10 mouse cellular contexts compared by ENCODE assay signal in the genomic region with DNA sequence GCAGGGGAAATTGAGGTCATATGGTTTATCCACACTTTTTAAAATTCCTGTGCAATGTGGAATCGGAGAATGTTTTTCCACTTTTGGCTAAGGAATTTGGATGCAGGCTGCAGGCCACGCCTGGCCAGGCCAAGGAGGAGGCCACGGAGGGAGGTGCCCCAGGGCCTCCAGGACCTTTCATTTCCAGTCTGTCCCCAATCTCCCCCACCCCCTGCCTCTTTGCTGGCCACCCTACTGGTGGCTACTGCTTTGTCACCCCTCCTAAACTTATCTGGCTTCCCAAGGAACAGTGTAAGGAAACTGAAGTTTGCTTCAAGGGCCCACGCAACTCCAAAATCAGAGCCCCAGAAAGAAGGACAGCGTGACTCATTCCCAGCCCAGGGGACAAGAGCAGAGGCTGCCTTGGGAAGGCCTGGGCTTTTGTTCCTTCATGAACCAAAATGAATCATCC. TPM values are rescaled to one million over a fixed set of nuclear protein-coding genes. Genes with fewer than 3 reads are reported as not detected.
DNase-seq lines count a peak whose midpoint lies in the region; ATAC-seq and TF ChIP-seq lines count a peak whose summit lies in the region.
"Had no signal": no experiment of that assay in that cellular context is flagged by ENCODE, and none has a peak within 500 bp of the region (broad histone marks: within the 10 kb centered on the region; RNA-seq: fewer than 3 reads in every experiment).

No protein-coding gene starts in this region.

- H3K9ac ChIP-seq in kidney, embryonic 15.5 days = no peak overlapping the region
- H3K9ac ChIP-seq in limb, embryonic 14.5 days (ENCODE audit: low read depth, low read length, severe bottlenecking) = no peak overlapping the region

- H3K27ac ChIP-seq in kidney, adult 2 months (ENCODE audit: insufficient read depth, low read depth, low read length) = peak overlapping the region; percentile 49
- H3K27ac ChIP-seq in kidney, embryonic 15.5 days = no peak overlapping the region
- H3K27ac ChIP-seq in limb, embryonic 14.5 days (replicated peaks; ENCODE audit: low read depth, low read length) = 0 out of 2 replicates have a peak overlapping the region, but pooled peaks have one; percentile 39

- no peak overlapping the region for H3K4me3 ChIP-seq in kidney, adult 2 months (ENCODE audit: insufficient read depth, low read depth, low read length)
- H3K4me3 ChIP-seq in kidney, embryonic 15.5 days (replicated peaks) = no peak overlapping the region
- H3K4me3 ChIP-seq in limb, embryonic 14.5 days (replicated peaks; ENCODE audit: low read length) = no peak overlapping the region
- H3K4me3 ChIP-seq: megakaryocyte, embryonic 14.5 days had no signal

- H3K4me2 ChIP-seq in kidney, embryonic 15.5 days = no peak overlapping the region
- H3K4me2 ChIP-seq in limb, embryonic 14.5 days (replicated peaks; ENCODE audit: low read depth, low read length, severe bottlenecking) = no peak overlapping the region

- no peaks in the 10 kb centered on the region for H3K9me3 ChIP-seq in kidney, embryonic 15.5 days (replicated peaks)
- no peaks in the 10 kb centered on the region for H3K9me3 ChIP-seq in limb, embryonic 14.5 days (ENCODE audit: control insufficient read depth, low read length)

- ATAC-seq in kidney, embryonic 15.5 days (replicated peaks; ENCODE audit: low FRiP score) = no peak
- no peak for ATAC-seq in limb, embryonic 14.5 days (ENCODE audit: low FRiP score, low read depth)
- no peak for ATAC-seq in cerebellum, adult (ENCODE audit: insufficient number of reproducible peaks, low FRiP score, low TSS enrichment)
- ATAC-seq: intestine, postnatal 0 days had no signal

- 62% methylated on average over 5 of the region's 5 CpGs for WGBS in kidney, adult 2 months
- WGBS in kidney, embryonic 15.5 days = 75% methylated on average over 5 of the region's 5 CpGs
- WGBS in limb, embryonic 14.5 days = 76% methylated on average over 5 of the region's 5 CpGs

- TF ChIP-seq POLR2A in kidney, adult 2 months (IDR thresholded peaks at IDR 0.05; ENCODE audit: low read depth, low read length) = no peak
- no peak for TF ChIP-seq POLR2A in limb, embryonic 14.5 days (IDR thresholded peaks at IDR 0.05; ENCODE audit: borderline replicate concordance, extremely low read depth, insufficient read depth, insufficient read length)

- no peaks in the 10 kb centered on the region for H3K36me3 ChIP-seq in kidney, adult 2 months (ENCODE audit: control insufficient read depth, insufficient read depth, low read length)
- no peaks in the 10 kb centered on the region for H3K36me3 ChIP-seq in kidney, embryonic 15.5 days
- H3K36me3 ChIP-seq in limb, embryonic 14.5 days (ENCODE audit: control insufficient read depth, insufficient read depth, low read length) = no peaks in the 10 kb centered on the region

- TF ChIP-seq CTCF in kidney, adult 2 months (conservative IDR thresholded peaks at IDR 0.05; ENCODE audit: insufficient read depth, insufficient read length, low read depth, low read length) = no peak

- peak; percentile 50 for DNase-seq in kidney, adult 2 months
- DNase-seq in adrenal gland, postnatal 14 days = peak; percentile 51
- DNase-seq in heart, adult 8-10 months (ENCODE audit: low spot score) = peak; percentile 74
- no peak for DNase-seq in limb, embryonic 14.5 days (ENCODE audit: low spot score)
- no peak for DNase-seq in spleen, adult 18-20 months
- no peak for DNase-seq in thymus, postnatal 4 days

- peaks cover 2% of the 10 kb centered on the region; the same call in 1 of the 2 replicates for H3K4me1 ChIP-seq in kidney, adult 2 months (ENCODE audit: control insufficient read depth, insufficient read depth, low read length)
- H3K4me1 ChIP-seq in kidney, embryonic 15.5 days = peaks cover 11% of the 10 kb centered on the region; the same call in 1 of the 2 replicates
- H3K4me1 ChIP-seq in limb, embryonic 14.5 days (ENCODE audit: control insufficient read depth, insufficient read depth, low read length) = peaks cover 17% of the 10 kb centered on the region

- no peaks in the 10 kb centered on the region for H3K27me3 ChIP-seq in kidney, adult 2 months (replicated peaks; ENCODE audit: control insufficient read depth, insufficient read depth, low read length)
- H3K27me3 ChIP-seq in kidney, embryonic 15.5 days = no peaks in the 10 kb centered on the region
- H3K27me3 ChIP-seq in limb, embryonic 14.5 days (ENCODE audit: control insufficient read depth, insufficient read depth, low read length) = no peaks in the 10 kb centered on the region

RNA-seq across cellular contexts. Expression of a gene that starts 31.5 kb away (rescaled TPM):
- 131 and 141 TPM in 2 replicates for polyA plus RNA-seq in kidney, adult 2 months (2012; rRNA removed)
- polyA plus RNA-seq in kidney, embryonic 15.5 days (2015; fragmentation: Nextera tagmentation; extraction: Ambion mirVana) = 124 and 131 TPM in 2 replicates
- 126 and 143 TPM in 2 replicates for total RNA-seq in adrenal gland, postnatal 14 days (2021)
- 10 to 100 TPM; 52.7 to 57.9 (median 55.4) TPM for total RNA-seq in heart, adult 8-10 months (2022)
- polyA plus RNA-seq in limb, embryonic 14.5 days (2012; rRNA removed) = 222 and 267 TPM in 2 replicates
- polyA plus RNA-seq in limb, embryonic 14.5 days (2014; fragmentation: Nextera tagmentation; extraction: Ambion mirVana) = 156 and 157 TPM in 2 replicates

RNA-seq across cellular contexts. Expression of a gene that starts 32.1 kb away (rescaled TPM):
- 52.4 and 66.1 TPM in 2 replicates for polyA plus RNA-seq in kidney, adult 2 months (2012; rRNA removed)
- polyA plus RNA-seq in kidney, embryonic 15.5 days (2015; fragmentation: Nextera tagmentation; extraction: Ambion mirVana) = 23.1 and 24.8 TPM in 2 replicates
- total RNA-seq in adrenal gland, postnatal 14 days (2021) = 56.6 and 66.3 TPM in 2 replicates
- total RNA-seq in heart, adult 8-10 months (2022) = 10 to 100 TPM; 51.1 to 75.8 (median 59.4) TPM
- polyA plus RNA-seq in limb, embryonic 14.5 days (2012; rRNA removed) = 29.6 and 45.2 TPM in 2 replicates
- 25.0 and 27.7 TPM in 2 replicates for polyA plus RNA-seq in limb, embryonic 14.5 days (2014; fragmentation: Nextera tagmentation; extraction: Ambion mirVana)

Comparison
In these comparisons a context has a peak if more than half of its experiments do, and no peak if none do; other contexts are left out.
1. DNase-seq: peak in kidney, adult 2 months (single experiment), adrenal gland, postnatal 14 days (single experiment) and heart, adult 8-10 months (single experiment); none in limb, embryonic 14.5 days (single experiment), spleen, adult 18-20 months (0 of 2) and thymus, postnatal 4 days (single experiment).